Mouse (Mus musculus) monocyte, adult 2 months (primary cell): ENCODE results near the gene Helz2.

Experiments used
- DNase-seq, 2 experiments: peaks; one replicate each; pipeline ENCODE4 v3.0.0; 2022; ENCODE audit warnings: low spot score in 2 of 2, low read depth in 1 of 2

Gene Helz2

GRCm38 (mm10) chr2:181238861-181239260 is 3.0 kb downstream of the Helz2 start:
- DNase-seq, result no peak

DNA sequence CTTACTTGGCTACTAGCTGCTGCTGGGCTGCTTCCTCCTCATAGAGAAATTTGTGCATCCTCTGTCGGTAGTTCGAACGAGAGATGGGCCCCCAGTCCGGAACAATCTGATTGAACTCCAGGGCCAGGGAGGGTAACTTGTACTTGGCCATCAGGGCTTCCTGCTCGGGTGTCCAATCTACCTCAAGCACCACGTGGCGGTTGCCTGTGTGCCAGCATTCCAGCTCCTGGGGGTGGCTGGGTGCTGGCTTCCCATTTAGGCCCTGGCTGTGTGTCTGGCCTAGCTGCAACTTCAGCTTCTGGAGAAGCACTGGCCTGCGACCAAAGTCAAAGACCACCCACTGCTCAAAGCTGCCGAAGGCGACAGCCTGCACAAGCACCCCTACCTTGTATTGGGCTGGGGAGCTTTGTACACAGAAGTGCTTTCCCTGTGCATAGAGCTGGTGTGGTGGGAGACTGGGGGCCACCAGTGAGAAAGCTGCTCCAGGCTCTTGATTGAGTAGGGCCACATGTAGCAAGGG is 3.7 kb downstream of the Helz2 start:
- DNase-seq, result no peak

GRCm38 (mm10) chr2:181237251-181238014 is 4.4 kb downstream of the Helz2 start:
- DNase-seq, result no peak

GRCm38 (mm10) chr2:181235681-181236566 is 5.9 kb downstream of the Helz2 start:
- no peak for DNase-seq

DNA sequence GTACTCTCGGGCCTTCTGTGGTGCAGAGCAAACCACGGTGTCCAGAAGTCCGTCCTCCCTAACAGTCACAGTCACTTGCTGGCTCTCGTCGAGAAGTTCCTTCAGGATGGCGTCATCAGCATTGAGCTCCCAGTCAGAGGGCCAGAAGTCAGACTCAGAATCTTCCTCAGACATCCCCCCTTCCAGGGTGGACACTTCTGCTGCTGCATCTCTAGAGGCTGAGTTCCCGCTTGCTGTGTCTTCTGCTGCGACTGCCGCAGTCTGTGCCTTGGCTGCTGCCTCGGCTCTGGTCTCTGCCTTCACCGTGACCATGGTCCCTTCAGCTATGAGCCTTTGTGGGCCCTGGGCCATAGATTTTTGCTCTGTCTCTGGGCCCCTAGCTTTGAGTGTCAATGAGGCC is 7.1 kb downstream of the Helz2 start:
- DNase-seq, result no peak

DNA sequence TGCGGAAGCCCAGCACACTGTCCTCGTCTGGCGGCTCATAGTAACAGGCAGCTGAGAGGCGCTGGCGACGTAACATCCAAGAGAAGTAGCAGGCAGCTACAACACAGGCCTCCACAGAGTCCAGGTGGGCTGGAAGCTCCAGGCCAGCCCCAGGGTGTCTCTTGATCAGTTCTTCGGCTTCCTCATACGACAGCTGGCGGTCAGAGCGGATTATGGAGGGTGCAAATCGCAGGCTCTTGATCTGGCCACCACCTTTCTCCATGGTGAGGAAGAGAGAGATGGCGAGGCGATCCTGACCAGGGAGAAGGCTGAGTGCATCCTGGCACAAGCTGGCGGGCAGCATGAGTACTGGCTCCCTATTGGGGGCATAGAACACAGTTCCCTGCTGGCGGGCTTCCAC is 8.4 kb downstream of the Helz2 start:
- no peak for DNase-seq

GRCm38 (mm10) chr2:181231171-181231570 is 10.7 kb downstream of the Helz2 start:
- DNase-seq, result no peak

GRCm38 (mm10) chr2:181228335-181228734 is 13.5 kb downstream of the Helz2 start:
- no peak for DNase-seq

- DNase-seq, result no peak
These were observed 14.7 kb downstream of the Helz2 start for GRCm38 (mm10) chr2:181227122-181227521.

DNA sequence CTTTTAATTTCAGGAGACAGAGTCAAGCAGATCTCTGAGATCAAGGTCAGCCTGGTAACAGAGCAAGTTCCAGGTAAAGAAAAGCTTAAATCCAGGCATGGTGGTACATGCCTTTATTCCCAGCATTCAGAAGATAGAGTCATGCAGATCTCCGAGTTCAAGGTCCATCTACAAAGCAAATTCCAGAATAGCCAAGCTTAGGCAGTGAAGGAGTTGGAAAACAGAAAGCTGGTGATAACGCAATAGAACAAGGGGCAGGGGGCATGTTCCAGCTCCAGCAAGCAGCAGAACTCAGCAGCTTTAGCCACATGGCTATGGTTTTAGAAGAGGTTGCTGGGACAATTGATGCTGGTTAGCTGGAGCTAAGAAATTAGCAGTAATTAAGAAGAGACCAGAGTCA is 16.8 kb downstream of the Helz2 start:
- DNase-seq, result no peak

GRCm38 (mm10) chr2:181220361-181220760 is 21.5 kb downstream of the Helz2 start:
- DNase-seq, result no peak

GRCm38 (mm10) chr2:181219538-181220216 is 22.1 kb downstream of the Helz2 start, which contains the start of gene Fndc11:
Gene Fndc11 (plus strand): TSS chr2:181220013.
- DNase-seq, result peak in 1 of 2 experiments; percentile 37

GRCm38 (mm10) chr2:181218881-181219485 is 22.8 kb downstream of the Helz2 start:
- no peak for DNase-seq

- no peak for DNase-seq
These were observed 25.8 kb downstream of the Helz2 start for GRCm38 (mm10) chr2:181216037-181216436.

- DNase-seq, result no peak
These were observed 28.8 kb downstream of the Helz2 start, which contains the start of gene Srms for GRCm38 (mm10) chr2:181213021-181213445. Gene Srms (minus strand): TSS chr2:181213185.

- no peak for DNase-seq
These were observed 29.3 kb downstream of the Helz2 start for GRCm38 (mm10) chr2:181212389-181213020.

- no peak for DNase-seq
These were observed 35.7 kb downstream of the Helz2 start for GRCm38 (mm10) chr2:181206118-181206517.

DNA sequence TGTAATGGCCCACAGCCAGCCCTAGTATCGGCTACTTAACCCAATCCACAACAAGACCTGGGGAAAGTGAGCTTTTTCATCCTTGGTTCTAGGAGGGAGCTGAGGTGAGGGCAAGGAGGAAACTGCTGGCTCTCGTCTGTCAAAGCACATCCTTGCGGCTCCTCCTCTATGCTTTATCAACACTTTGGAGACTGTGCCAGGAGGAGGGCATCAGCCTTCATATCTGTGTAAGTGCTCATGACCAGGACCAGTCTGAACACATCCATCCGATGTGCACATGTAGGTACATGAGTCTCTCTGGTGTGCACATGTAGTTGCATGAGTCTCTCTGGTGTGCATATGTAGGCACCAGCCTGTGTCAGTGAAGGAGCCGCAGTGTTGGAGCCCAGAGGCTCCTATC is 36.1 kb downstream of the Helz2 start:
- no peak for DNase-seq

GRCm38 (mm10) chr2:181202886-181203285 is 38.9 kb downstream of the Helz2 start:
- DNase-seq, result no peak

GRCm38 (mm10) chr2:181202422-181202821 is 39.4 kb downstream of the Helz2 start, which contains the start of gene Ptk6:
Gene Ptk6 (minus strand): TSS chr2:181202789.
- no peak for DNase-seq
